Mouse (Mus musculus) ES-E14 (cell line): Measurements from ENCODE around the gene Inf2. TPM values are rescaled to one million over a fixed set of nuclear protein-coding genes. Genes with fewer than 3 reads are reported as not detected.

ENCODE experiments used
- DNase-seq: peaks from one replicate; pipeline ENCODE4 v3.0.0-alpha.2; 2013; ENCODE audit warnings: low read depth, low spot score
- H3K27ac ChIP-seq: 2 replicates; pipeline ENCODE4 v1.5.1; 2012; ENCODE audit warnings: low read depth, mild to moderate bottlenecking, low read length, moderate library complexity, mixed read lengths; ENCODE audit not compliant: poor library complexity, insufficient read depth, severe bottlenecking
- H3K36me3 ChIP-seq: 2 replicates; pipeline ENCODE4 v1.6.1; 2012; ENCODE audit warnings: mild to moderate bottlenecking, low read length, moderate library complexity, mixed read lengths; ENCODE audit not compliant: control insufficient read depth, poor library complexity, insufficient read depth, severe bottlenecking
- H3K4me1 ChIP-seq, 2 experiments: fragments of 150-350 bp in 1 of 2; sonication (generic) in 1 of 2; 2 replicates each; pipeline ENCODE4 v1.6.1; 2012; ENCODE audit warnings: low read length in 2 of 2, mild to moderate bottlenecking in 1 of 2, mixed read lengths in 1 of 2; ENCODE audit not compliant: control insufficient read depth in 2 of 2, insufficient read depth in 2 of 2, poor library complexity in 1 of 2
- H3K4me3 ChIP-seq, 2 experiments: fragments of 150-350 bp in 1 of 2; sonication (generic) in 1 of 2; 2 replicates each; pipeline ENCODE4 v1.5.1; 2012; ENCODE audit warnings: low read length in 2 of 2, low read depth in 1 of 2, mild to moderate bottlenecking in 1 of 2, mixed read lengths in 1 of 2; ENCODE audit not compliant: insufficient read depth in 1 of 2, poor library complexity in 1 of 2, severe bottlenecking in 1 of 2
- H3K9ac ChIP-seq: 2 replicates; pipeline ENCODE4 v1.6.1; 2012; ENCODE audit warnings: low read depth, mild to moderate bottlenecking, low read length, mixed read lengths; ENCODE audit not compliant: poor library complexity, insufficient read depth, severe bottlenecking
- H3K9me3 ChIP-seq: fragments of 150-350 bp; sonication (generic); 2 replicates; pipeline ENCODE4 v1.6.1; 2012; ENCODE audit warnings: low read depth, mild to moderate bottlenecking, low read length; ENCODE audit not compliant: control insufficient read depth, insufficient read depth
- CHD2 ChIP-seq: IDR thresholded peaks from 2 replicates; pipeline ENCODE4 v1.6.1; 2014; ENCODE audit warnings: mild to moderate bottlenecking, low read depth, low read length, inconsistent platforms
- HCFC1 ChIP-seq: IDR thresholded peaks from 2 replicates; pipeline ENCODE4 v1.6.1; 2012; ENCODE audit warnings: low read length, inconsistent platforms, borderline replicate concordance; ENCODE audit not compliant: insufficient read depth
- MAFK ChIP-seq: IDR thresholded peaks from 2 replicates; pipeline ENCODE4 v1.6.1; 2014; ENCODE audit warnings: mild to moderate bottlenecking, low read depth, low read length, inconsistent platforms; ENCODE audit not compliant: insufficient read depth
- ZC3H11A ChIP-seq: IDR thresholded peaks from 2 replicates; pipeline ENCODE4 v1.6.1; 2012; ENCODE audit warnings: low read depth, mild to moderate bottlenecking, inconsistent platforms, low read length, borderline replicate concordance
- ZNF384 ChIP-seq: IDR thresholded peaks from 2 replicates; pipeline ENCODE4 v1.6.1; 2012; ENCODE audit warnings: low read depth, low read length, inconsistent platforms
- in situ Hi-C, 2 experiments: fragments of 600-800 bp; cut with MboI; formaldehyde crosslinking; loops; one replicate each; pipeline ENCODE4 v1.15.1; 2025; ENCODE audit warnings: low sequenced_read_pairs in 2 of 2, inconsistent platforms in 1 of 2; ENCODE audit not compliant: unreplicated experiment in 2 of 2
- total RNA-seq: library from RNA; depleted of rRNA; stranded (reverse); fragments of 300-350 nt; gene quantifications from 2 replicates; pipeline ENCODE4 v1.2.3, GENCODE M21; 2012

Gene Inf2
- total RNA-seq, 1 experiment = 21.0 TPM

DNA sequence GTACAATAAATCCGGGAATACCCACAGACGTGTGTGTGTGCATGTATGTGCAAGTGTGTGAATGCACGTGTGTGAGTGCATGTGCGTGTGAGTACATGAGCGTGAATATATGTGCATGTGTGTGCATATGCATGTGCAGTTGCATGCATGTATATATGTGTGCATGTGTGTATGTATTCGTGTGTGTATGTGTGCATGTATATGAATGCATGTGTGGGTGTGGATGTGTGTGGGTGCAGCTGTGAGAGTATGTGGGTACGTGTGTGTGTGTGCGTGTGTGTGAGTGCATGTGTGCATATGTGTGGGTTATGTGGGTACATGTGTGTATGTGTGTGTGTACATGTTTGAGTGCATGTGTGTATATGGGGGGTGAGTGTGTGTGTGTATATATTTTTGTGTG lies 42.5 kb upstream of the Inf2 start:
- no peak overlapping the region for H3K27ac ChIP-seq
- H3K36me3 ChIP-seq = no peaks in the 10 kb centered on the region
- TF ChIP-seq HCFC1 = no peak
- no peak for TF ChIP-seq ZC3H11A
- no peak for TF ChIP-seq MAFK
- TF ChIP-seq ZNF384 = no peak
- TF ChIP-seq CHD2 = no peak
- no peak overlapping the region for H3K9ac ChIP-seq
- in situ Hi-C loops = loop anchor here (10.0 to 25.0 kb wide), 2 partner anchors 401 to 409 kb away; partner anchors contain the start of gene Kif26a (in 2 of the 2)
- peaks cover 0 to 16% of the 10 kb centered on the region in 2 experiments; a peak in 2 of 4 replicates for H3K4me1 ChIP-seq
- H3K4me3 ChIP-seq = no peak overlapping the region
- DNase-seq = no peak
- no peaks in the 10 kb centered on the region for H3K9me3 ChIP-seq

DNA sequence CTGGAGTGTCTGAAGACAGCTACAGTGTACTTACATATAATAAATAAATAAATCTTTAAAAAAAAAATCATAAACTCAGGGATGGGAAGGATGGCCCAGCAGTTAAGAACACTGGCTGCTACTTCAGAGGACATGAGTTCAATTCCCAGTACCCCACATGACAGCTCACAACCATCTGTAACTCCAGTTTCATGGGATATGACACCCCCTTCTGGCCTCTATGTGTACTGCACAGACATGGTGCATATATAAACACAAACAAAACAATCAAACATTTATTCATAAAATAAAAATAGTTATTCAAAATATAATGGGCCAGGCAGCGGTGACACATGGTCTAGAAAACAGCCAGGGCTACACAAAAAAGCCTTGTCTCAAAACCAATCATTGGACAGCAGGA lies 39.3 kb upstream of the Inf2 start:
- TF ChIP-seq ZNF384 = no peak
- no peak for TF ChIP-seq ZC3H11A
- no peak for TF ChIP-seq CHD2
- TF ChIP-seq HCFC1 = no peak
- TF ChIP-seq MAFK = no peak
- DNase-seq = no peak
- no peak overlapping the region for H3K9ac ChIP-seq
- H3K4me3 ChIP-seq = no peak overlapping the region
- H3K9me3 ChIP-seq = no peaks in the 10 kb centered on the region
- peaks cover 0 to 13% of the 10 kb centered on the region in 2 experiments; a peak in 2 of 4 replicates for H3K4me1 ChIP-seq
- in situ Hi-C loops = loop anchor here (10.0 to 25.0 kb wide), 2 partner anchors 404 to 412 kb away; partner anchors contain the start of gene Kif26a (in 2 of the 2)
- no peak overlapping the region for H3K27ac ChIP-seq
- H3K36me3 ChIP-seq = no peaks in the 10 kb centered on the region

- peak; percentile 84 for DNase-seq
- no peak for TF ChIP-seq ZNF384
- TF ChIP-seq MAFK = 0 out of 2 replicates have a peak, but pooled peaks have one; percentile 23
- TF ChIP-seq HCFC1 = peak; percentile 43; the same call in 1 of the 2 replicates
- TF ChIP-seq ZC3H11A = peak; percentile 84; the same call in 1 of the 2 replicates
- in situ Hi-C loops = no loop called here
- Histone ChIP-seq H3K9ac (no peak overlapping the region), H3K9me3 (no peaks in the 10 kb centered on the region), H3K4me3 (no peak overlapping the region), H3K27ac (no peak overlapping the region), H3K36me3 (no peaks in the 10 kb centered on the region), H3K4me1 (peaks cover 0 to 12% of the 10 kb centered on the region in 2 experiments; a peak in 2 of 4 replicates)
Measured at GRCm38 (mm10) chr12:112551861-112552375, 36.7 kb upstream of the Inf2 start.

GRCm38 (mm10) chr12:112552520-112552919 lies 36.1 kb upstream of the Inf2 start:
- TF ChIP-seq MAFK (no peak), HCFC1 (no peak), ZNF384 (no peak), CHD2 (no peak), ZC3H11A (no peak)
- H3K9me3 ChIP-seq = no peaks in the 10 kb centered on the region
- H3K4me3 ChIP-seq = no peak overlapping the region
- in situ Hi-C loops = no loop called here
- H3K9ac ChIP-seq = no peak overlapping the region
- no peak for DNase-seq
- no peaks in the 10 kb centered on the region for H3K36me3 ChIP-seq
- H3K27ac ChIP-seq = no peak overlapping the region
- peaks cover 0 to 14% of the 10 kb centered on the region in 2 experiments; a peak in 2 of 4 replicates for H3K4me1 ChIP-seq
